Mouse (Mus musculus) brain, adult 2 months (tissue): Measurements from ENCODE around the gene Nudt4.
"Not testable (repeated sequence)": the region's sequence is repeated elsewhere in the genome, so short reads cannot be mapped to it uniquely, and the experiment has no call there.

Experiments used
- DNase-seq: peaks from one replicate; pipeline ENCODE4 v3.0.0; 2011; ENCODE audit warnings: low read depth, low spot score

Gene Nudt4

GRCm38 (mm10) chr10:95567550-95567949, 3.6 kb upstream of the Nudt4 start:
- DNase-seq = no peak

- DNase-seq = no peak
Observed at GRCm38 (mm10) chr10:95566786-95567185, 2.8 kb upstream of the Nudt4 start.

GRCm38 (mm10) chr10:95565156-95565854, 1.4 kb upstream of the Nudt4 start:
- DNase-seq = no peak

GRCm38 (mm10) chr10:95562859-95563841, 796 bp downstream of the Nudt4 start:
- DNase-seq = peak; percentile 70

- DNase-seq = no peak
Observed at GRCm38 (mm10) chr10:95562395-95562794, 1.6 kb downstream of the Nudt4 start.

GRCm38 (mm10) chr10:95561616-95562015, 2.3 kb downstream of the Nudt4 start:
- DNase-seq = no peak

GRCm38 (mm10) chr10:95560394-95560983, 3.5 kb downstream of the Nudt4 start:
- DNase-seq = peak; percentile 39

DNA sequence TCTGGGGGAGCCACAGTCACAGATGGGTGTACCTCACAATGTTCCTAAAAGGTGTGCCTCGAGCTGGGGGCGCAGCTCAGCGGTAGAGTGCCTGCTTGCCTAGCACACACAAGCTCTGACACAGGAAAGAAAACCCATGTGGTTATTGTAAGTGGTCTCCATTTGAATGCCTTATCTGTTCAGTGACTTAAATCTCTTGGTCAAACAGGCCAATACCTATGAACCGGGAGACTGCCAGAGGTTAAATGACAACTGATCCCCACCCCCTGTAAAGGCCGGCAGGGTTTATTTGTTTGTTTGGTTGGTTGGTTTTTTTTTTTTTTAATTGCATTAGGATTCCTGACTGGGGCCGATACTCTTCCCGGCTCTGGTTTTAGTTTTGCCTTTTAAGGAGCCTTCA, 4.5 kb downstream of the Nudt4 start:
- no peak for DNase-seq

- DNase-seq = peak; percentile 39
Observed at GRCm38 (mm10) chr10:95557337-95557828, 6.6 kb downstream of the Nudt4 start.

DNA sequence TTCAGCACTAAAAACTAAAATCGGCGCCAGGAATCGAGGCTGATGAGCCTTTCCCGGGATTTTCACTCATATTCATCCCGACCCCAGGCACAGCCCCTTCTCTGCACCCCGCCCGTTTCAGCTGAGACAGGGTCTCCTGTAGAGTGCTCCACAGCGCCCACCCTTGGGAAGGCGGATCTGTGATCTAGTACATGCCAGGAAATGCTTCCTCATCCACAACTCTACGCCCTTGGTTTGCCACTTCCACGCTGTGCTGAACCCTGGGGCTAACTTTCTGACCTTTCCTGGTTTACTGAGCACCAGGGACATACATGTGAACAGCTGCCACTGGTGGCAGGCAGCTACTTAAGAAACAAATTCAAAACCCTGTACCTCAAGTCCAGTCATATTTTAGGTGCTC, 8.1 kb downstream of the Nudt4 start:
- no peak for DNase-seq

GRCm38 (mm10) chr10:95552326-95552725, 11.6 kb downstream of the Nudt4 start:
- no peak for DNase-seq

GRCm38 (mm10) chr10:95551752-95552151, 12.2 kb downstream of the Nudt4 start:
- DNase-seq = peak; percentile 56

DNA sequence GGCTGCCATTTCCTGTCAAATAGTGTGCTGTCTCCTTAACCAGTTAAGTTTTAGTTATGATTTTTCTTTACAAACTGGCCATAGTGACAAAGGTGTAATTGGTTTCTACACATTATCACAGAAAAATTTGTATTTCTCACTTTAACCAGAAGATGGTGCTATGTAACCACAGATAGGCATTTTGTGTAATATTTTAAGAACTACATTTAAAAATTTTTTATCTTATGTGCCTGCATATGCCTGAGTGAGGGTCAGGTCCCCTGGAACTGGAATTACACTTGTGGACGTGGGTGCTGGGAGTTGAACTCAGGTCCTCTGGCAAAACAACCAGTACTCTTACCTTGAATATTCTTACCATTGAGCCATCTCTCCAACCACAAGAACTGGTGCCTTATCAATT, 13.4 kb downstream of the Nudt4 start:
- peak; percentile 46 for DNase-seq

GRCm38 (mm10) chr10:95549080-95549479, 14.9 kb downstream of the Nudt4 start:
- not testable (repeated sequence) for DNase-seq

DNA sequence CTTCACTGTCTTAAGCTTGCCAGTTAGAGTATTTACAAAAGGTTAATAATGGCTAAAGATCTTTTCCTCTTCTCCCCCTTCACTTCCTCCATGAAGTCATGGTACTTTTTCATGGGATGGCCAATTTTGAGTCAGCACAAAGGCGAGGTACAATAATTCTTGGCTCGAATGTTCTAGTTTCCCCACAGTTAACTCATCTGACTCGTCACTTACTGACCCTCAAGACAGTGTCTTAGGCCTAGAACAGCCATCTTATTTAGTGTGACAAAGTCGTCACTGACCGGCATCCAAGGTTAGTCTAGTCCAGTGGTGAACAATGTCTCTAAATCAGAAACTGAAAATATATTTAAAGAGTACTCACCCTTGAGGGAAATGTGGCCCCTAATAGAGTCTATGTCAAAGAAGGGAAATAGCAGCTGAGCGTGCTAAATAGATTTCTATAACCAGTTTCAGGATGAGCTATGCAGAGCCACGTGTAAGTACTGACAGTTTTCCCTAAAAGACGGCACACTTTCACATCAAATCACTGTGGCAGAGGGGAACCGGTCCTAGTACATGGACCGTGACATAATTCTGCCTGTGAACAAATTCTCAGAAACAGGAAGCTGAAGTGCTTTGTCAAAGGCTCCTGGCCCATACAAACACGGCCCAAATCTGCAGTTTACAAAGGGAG, 15.7 kb downstream of the Nudt4 start:
- no peak for DNase-seq

DNA sequence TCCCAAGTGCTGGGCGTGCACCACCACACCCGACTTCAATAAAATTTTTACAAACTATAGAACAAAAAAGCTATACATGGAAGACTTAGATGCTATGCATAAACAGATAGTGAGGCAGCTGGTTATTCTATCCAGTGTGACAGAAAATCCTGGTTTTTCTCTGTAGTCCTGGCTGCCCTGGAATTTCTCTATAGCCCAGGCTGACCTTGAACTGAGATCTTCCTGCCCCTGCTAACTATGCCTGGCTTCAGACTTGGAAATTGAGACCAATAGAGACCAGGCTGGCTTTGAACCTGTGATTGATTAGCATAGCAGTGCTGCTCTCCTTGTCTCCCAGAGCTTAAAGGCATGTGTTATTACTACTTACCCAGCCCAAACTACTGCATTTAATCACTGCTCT, 17.8 kb downstream of the Nudt4 start:
- DNase-seq = no peak

- DNase-seq = peak; percentile 70
Observed at GRCm38 (mm10) chr10:95545051-95545450, 18.9 kb downstream of the Nudt4 start.

DNA sequence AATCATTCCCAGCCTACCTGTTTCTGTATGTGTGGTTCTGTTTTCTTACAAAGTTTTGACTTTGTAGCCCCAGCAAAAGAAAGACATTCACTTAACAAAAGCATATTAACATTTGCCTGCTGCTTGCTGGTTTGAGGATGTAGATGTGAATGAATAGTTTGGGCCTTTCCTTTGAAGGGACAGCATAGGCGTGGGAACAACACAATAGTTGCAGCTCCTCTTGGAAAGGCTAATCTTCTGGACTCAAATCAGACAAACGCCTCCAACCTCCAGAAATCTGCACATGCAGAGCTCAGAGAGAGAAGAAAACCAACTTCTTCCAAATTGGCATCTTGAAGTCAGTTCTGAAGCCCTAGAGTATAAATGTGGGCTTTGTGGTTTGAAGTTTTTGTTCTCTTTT, 19.3 kb downstream of the Nudt4 start:
- peak; percentile 71 for DNase-seq

GRCm38 (mm10) chr10:95544004-95544403, 19.9 kb downstream of the Nudt4 start:
- no peak for DNase-seq

GRCm38 (mm10) chr10:95543377-95543776, 20.6 kb downstream of the Nudt4 start:
- DNase-seq = no peak

GRCm38 (mm10) chr10:95542916-95543315, 21.0 kb downstream of the Nudt4 start:
- no peak for DNase-seq

- no peak for DNase-seq
Observed at GRCm38 (mm10) chr10:95539841-95540240, 24.1 kb downstream of the Nudt4 start.
